Mouse (Mus musculus): ENCODE data around the gene Sv2a.

DNA sequence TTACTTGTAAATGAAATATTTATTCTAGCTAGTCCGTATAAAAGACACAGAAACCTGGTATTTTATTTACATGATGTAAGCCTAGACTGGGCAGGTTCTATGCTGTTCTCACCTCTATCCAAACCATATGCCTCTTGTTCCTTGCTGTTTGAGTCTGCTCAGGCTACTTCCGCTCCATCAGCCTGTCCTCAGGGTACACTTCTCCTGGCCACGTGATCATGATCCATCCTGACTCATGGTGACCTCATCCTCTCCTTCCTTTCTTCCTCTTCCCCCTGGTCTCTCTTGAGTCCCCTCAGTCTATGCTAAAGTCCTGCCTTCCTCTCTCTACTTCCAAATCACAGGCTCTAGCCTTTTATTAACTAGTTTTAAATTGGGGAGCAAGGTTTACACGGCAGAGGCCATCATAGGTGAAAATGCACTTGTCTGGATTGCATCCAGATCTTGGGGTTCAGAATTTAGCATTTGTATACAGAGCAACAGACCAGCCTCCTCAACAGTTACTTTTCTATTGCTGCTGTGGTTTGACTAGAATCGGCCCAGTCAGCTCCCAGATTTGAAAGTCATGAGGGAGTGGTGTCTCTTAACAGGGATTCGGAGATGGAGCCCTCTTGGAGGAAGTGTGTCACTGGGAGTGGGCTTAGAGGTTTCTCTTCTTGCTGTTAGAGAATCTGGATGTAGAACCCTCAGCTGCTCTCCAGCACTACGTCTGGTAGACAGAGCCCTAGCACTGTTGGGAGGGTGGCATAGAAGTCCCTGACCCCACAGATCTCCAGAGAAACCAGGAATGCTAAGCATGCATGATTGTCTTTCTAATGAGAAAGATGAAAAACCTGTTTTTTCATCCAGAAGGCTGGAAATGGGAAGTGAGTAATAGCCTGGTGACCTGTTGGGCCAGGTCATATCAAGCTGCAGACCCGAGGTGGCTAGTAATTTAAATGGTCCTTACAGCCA lies 46.0 kb downstream of the Sv2a start:
- TF ChIP-seq CTCF (IDR thresholded peaks at IDR 0.05; ENCODE audit: borderline replicate concordance, extremely low read depth, insufficient read depth, insufficient read length): no peak
- TF ChIP-seq POLR2A (IDR thresholded peaks at IDR 0.05; ENCODE audit: borderline replicate concordance, extremely low read depth, insufficient read depth, insufficient read length, poor library complexity, severe bottlenecking): no peak

Data from brain, embryonic 14.5 days (tissue).